Mouse (Mus musculus) liver, embryonic 14.5 days (tissue): ENCODE measurements around the gene Obox2. TPM values are rescaled to one million over a fixed set of nuclear protein-coding genes. Genes with fewer than 3 reads are reported as not detected.
"Not testable (repeated sequence)": the region's sequence is repeated elsewhere in the genome, so short reads cannot be mapped to it uniquely, and the experiment has no call there.

Source experiments
- ATAC-seq: fragments of 200-750 bp; cut with Nextera tagmentation; 2 replicates; pipeline ENCODE4 v1.8.0; 2017; ENCODE audit warnings: moderate number of reproducible peaks, mild to moderate bottlenecking, moderate library complexity; ENCODE audit not compliant: insufficient read depth
- DNase-seq, 3 experiments: peaks; one replicate each; pipeline ENCODE4 v3.0.0-alpha.2; 2012 to 2013; ENCODE audit warnings: low read depth in 3 of 3, low spot score in 3 of 3
- H3K27ac ChIP-seq: fragments of 300-500 bp; sonication (generic); 2 replicates; pipeline ENCODE4 v1.5.1; 2014; ENCODE audit warnings: moderate library complexity, mild to moderate bottlenecking, control low read depth, inconsistent platforms
- H3K27me3 ChIP-seq: fragments of 300-500 bp; sonication (generic); 2 replicates; pipeline ENCODE4 v1.6.1; 2014; ENCODE audit warnings: mild to moderate bottlenecking, low read length, moderate library complexity; ENCODE audit not compliant: control insufficient read depth, insufficient read depth
- H3K36me3 ChIP-seq: fragments of 300-500 bp; sonication (generic); replicated peaks from 2 replicates; pipeline ENCODE4 v1.6.1; 2014; ENCODE audit warnings: low read depth; ENCODE audit not compliant: control insufficient read depth, insufficient read depth
- H3K4me1 ChIP-seq, 2 experiments: fragments of 200-500 bp in 1 of 2; fragments of 300-500 bp in 1 of 2; sonication (generic) in 1 of 2; replicated peaks; 2 replicates each; pipeline ENCODE4 v1.6.1; 2012 to 2014; ENCODE audit warnings: antibody characterized with exemption in 1 of 2, inconsistent platforms in 1 of 2, low read length in 1 of 2; ENCODE audit not compliant: control insufficient read depth in 2 of 2, insufficient read depth in 2 of 2
- H3K4me2 ChIP-seq: fragments of 300-500 bp; sonication (generic); 2 replicates; pipeline ENCODE4 v1.6.1; 2014; ENCODE audit warnings: low read depth, mild to moderate bottlenecking, control low read depth, moderate library complexity
- H3K4me3 ChIP-seq, 2 experiments: fragments of 200-500 bp in 1 of 2; fragments of 300-500 bp in 1 of 2; sonication (generic) in 1 of 2; 2 replicates each; pipeline ENCODE4 v1.5.1; 2012 to 2014; ENCODE audit warnings: low read depth in 2 of 2, low read length in 2 of 2, mild to moderate bottlenecking in 2 of 2, control low read depth in 1 of 2, inconsistent platforms in 1 of 2, moderate library complexity in 1 of 2; ENCODE audit not compliant: insufficient read depth in 1 of 2
- H3K9ac ChIP-seq: fragments of 300-500 bp; sonication (generic); replicated peaks from 2 replicates; pipeline ENCODE4 v1.6.1; 2014; ENCODE audit warnings: mild to moderate bottlenecking, control low read depth, moderate library complexity
- H3K9me3 ChIP-seq: fragments of 300-500 bp; sonication (generic); 2 replicates; pipeline ENCODE4 v1.6.1; 2016; ENCODE audit warnings: low read length, mixed read lengths; ENCODE audit not compliant: control insufficient read depth
- WGBS: fragments of 180-500 bp; shearing (Covaris S2); extraction: QIAGEN DNeasy Blood & Tissue Kit; methylation state at CpG from one replicate; pipeline ENCODE4 v1.1.7; 2014; ENCODE audit not compliant: insufficient replicate concordance; 5-methylcytosine and 5-hydroxymethylcytosine counted together
- polyA plus RNA-seq, 2 experiments: library from polyadenylated mRNA; depleted of rRNA in 1 of 2; stranded (reverse) in 1 of 2; unstranded in 1 of 2; fragments of >200 nt; fragmentation: Nextera tagmentation in 1 of 2; extraction: Ambion mirVana in 1 of 2; gene quantifications; 2 replicates each; pipeline versions ENCODE4 v1.2.1 to v1.2.3; 2012 to 2014

Gene Obox2
- polyA plus RNA-seq (2012; rRNA removed) = not detected in 2 replicates
- polyA plus RNA-seq (2014; fragmentation: Nextera tagmentation; extraction: Ambion mirVana) = not detected in 2 replicates

DNA sequence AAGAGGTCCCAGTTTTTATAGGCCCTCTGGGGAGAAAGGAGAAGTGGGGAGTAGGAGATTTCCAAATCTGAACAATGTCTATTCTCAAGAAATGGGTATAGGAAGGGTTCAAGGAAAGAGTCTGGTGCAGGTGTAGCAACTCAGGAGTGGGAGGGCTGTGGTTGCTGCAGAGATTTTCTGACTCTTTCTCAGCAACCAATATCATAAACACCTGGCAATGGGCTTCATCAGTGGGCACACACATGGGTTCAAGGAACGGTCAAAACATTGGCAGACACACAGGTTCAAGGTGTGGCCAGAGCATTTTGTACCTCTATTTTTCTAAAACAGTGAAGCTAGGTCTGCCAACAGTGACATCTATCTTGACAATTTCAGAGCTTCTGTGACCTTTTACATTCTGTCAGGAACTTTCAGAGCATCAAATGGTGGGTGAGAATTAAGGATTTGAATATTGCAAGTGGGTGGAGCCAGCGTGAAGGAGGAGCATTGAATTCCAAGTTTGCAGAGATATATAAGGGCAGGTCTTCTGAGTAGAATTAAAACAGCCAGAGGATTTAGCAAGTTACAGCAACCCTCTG, at the start of gene Obox2, which contains the start of gene Obox1:
Obox2 (plus strand) TSS at position 301 of the 578 bp plus-strand sequence.
Obox1 (plus strand) TSS at position 528 of the 578 bp plus-strand sequence.
- not testable (repeated sequence) for ATAC-seq
- WGBS = no CpG with 5 or more reads among the region's 2 CpGs

DNA sequence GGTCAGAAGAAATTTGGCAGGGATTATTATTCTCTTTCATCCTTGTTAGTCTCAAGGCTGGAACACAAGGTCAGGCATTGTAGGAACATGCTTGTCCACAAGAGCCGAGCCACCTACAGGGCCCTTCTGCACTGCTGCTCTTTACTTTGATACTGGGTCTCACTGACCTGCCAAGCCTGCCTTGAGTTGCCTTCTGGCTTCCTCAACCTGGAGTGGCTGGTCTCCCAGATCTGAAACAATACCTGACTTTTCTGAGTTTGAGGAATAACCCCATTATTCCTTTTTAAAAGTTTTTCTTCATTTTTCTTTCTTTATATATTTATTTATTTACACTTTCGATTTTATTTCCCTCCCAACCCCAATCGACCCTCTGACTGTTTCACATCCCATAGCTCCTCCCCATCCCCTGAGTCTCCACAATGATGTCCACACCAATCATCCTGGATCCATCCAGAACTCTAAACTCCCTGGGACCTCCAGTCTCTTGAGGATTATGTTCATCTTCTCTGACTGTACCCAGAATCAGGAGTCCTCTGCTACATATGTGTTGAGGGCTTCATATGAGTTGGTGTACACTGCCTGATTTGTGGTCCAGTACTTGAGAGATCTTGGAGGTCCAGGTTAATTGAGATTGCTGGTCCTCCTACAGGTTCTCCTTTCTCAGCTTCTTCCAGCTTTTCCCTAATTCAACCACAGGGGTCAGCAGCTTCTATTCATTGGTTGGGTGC, 10.8 kb downstream of the Obox2 start:
- H3K4me3 ChIP-seq, H3K4me2 ChIP-seq, DNase-seq, H3K4me1 ChIP-seq, H3K36me3 ChIP-seq, H3K9me3 ChIP-seq, H3K27me3 ChIP-seq, H3K9ac ChIP-seq, ATAC-seq, H3K27ac ChIP-seq: not testable (repeated sequence)
- 42% methylated on average over 3 of the region's 3 CpGs for WGBS

More for the DNA sequence above, at the start of gene Obox2, which contains the start of gene Obox1:
- not testable (repeated sequence) for H3K27ac ChIP-seq, H3K4me2 ChIP-seq, H3K4me1 ChIP-seq, H3K9me3 ChIP-seq, H3K9ac ChIP-seq, DNase-seq, H3K4me3 ChIP-seq, H3K27me3 ChIP-seq, H3K36me3 ChIP-seq

- ATAC-seq, DNase-seq, H3K9ac ChIP-seq, H3K27ac ChIP-seq, H3K4me2 ChIP-seq, H3K27me3 ChIP-seq, H3K4me1 ChIP-seq, H3K9me3 ChIP-seq, H3K36me3 ChIP-seq, H3K4me3 ChIP-seq: not testable (repeated sequence)
- 72% methylated on average over 10 of the region's 10 CpGs for WGBS
These were observed 18.3 kb downstream of the Obox2 start for GRCm38 (mm10) chr7:15406816-15407215.

GRCm38 (mm10) chr7:15418046-15418445, 29.5 kb downstream of the Obox2 start:
- H3K27ac ChIP-seq, DNase-seq, H3K9me3 ChIP-seq, H3K4me2 ChIP-seq, H3K36me3 ChIP-seq, H3K9ac ChIP-seq, H3K4me3 ChIP-seq, H3K4me1 ChIP-seq, ATAC-seq, H3K27me3 ChIP-seq: not testable (repeated sequence)
- WGBS = 63% methylated on average over 8 of the region's 9 CpGs

- DNase-seq, H3K27ac ChIP-seq: not testable (repeated sequence)
These were observed 37.0 kb downstream of the Obox2 start for GRCm38 (mm10) chr7:15425537-15425936.

More at GRCm38 (mm10) chr7:15425537-15425936, 37.0 kb downstream of the Obox2 start:
- not testable (repeated sequence) for H3K36me3 ChIP-seq, H3K4me3 ChIP-seq, H3K4me1 ChIP-seq, H3K27me3 ChIP-seq, H3K4me2 ChIP-seq, H3K9ac ChIP-seq, ATAC-seq, H3K9me3 ChIP-seq
- 58% methylated on average over 3 of the region's 4 CpGs for WGBS

Other genes starting within 250 kb of the Obox2 start
- gene Obox1, start 227 bp downstream of the Obox2 start, polyA plus RNA-seq (2012; rRNA removed) = not detected in 2 replicates
- gene Obox1, start 227 bp downstream of the Obox2 start, polyA plus RNA-seq (2014; fragmentation: Nextera tagmentation; extraction: Ambion mirVana) = not detected in 2 replicates